Mouse (Mus musculus) midbrain, embryonic 16.5 days (tissue): Measurements from ENCODE around the gene Havcr1. TPM values are rescaled to one million over a fixed set of nuclear protein-coding genes. Genes with fewer than 3 reads are reported as not detected.
"Not testable (repeated sequence)": the region's sequence is repeated elsewhere in the genome, so short reads cannot be mapped to it uniquely, and the experiment has no call there.

ENCODE experiments used
- ATAC-seq: fragments of 200-750 bp; cut with Nextera tagmentation; 2 replicates; pipeline ENCODE4 v1.8.0; 2017; ENCODE audit warnings: moderate TSS enrichment
- H3K27ac ChIP-seq: fragments of 300-500 bp; sonication (generic); 2 replicates; pipeline ENCODE4 v1.5.1; 2014; ENCODE audit warnings: mild to moderate bottlenecking, low read length, mixed read lengths
- H3K27me3 ChIP-seq: fragments of 300-500 bp; sonication (generic); 2 replicates; pipeline ENCODE4 v1.6.1; 2014; ENCODE audit warnings: low read depth, low read length, mixed read lengths; ENCODE audit not compliant: control insufficient read depth, insufficient read depth
- H3K36me3 ChIP-seq: fragments of 300-500 bp; sonication (generic); 2 replicates; pipeline ENCODE4 v1.6.1; 2014; ENCODE audit warnings: mild to moderate bottlenecking, low read length, moderate library complexity, mixed read lengths; ENCODE audit not compliant: control insufficient read depth, insufficient read depth
- H3K4me1 ChIP-seq: fragments of 300-500 bp; sonication (generic); 2 replicates; pipeline ENCODE4 v1.6.1; 2014; ENCODE audit warnings: mild to moderate bottlenecking, low read length, mixed read lengths; ENCODE audit not compliant: control insufficient read depth, insufficient read depth
- H3K4me2 ChIP-seq: fragments of 300-500 bp; sonication (generic); 2 replicates; pipeline ENCODE4 v1.6.1; 2014; ENCODE audit warnings: mild to moderate bottlenecking, low read length, mixed read lengths
- H3K4me3 ChIP-seq: fragments of 300-500 bp; sonication (generic); 2 replicates; pipeline ENCODE4 v1.5.1; 2014; ENCODE audit warnings: low read depth, mild to moderate bottlenecking, low read length, moderate library complexity, mixed read lengths
- H3K9ac ChIP-seq: fragments of 300-500 bp; sonication (generic); 2 replicates; pipeline ENCODE4 v1.6.1; 2014; ENCODE audit warnings: low read depth, low read length, mixed read lengths
- H3K9me3 ChIP-seq: fragments of 300-500 bp; sonication (generic); replicated peaks from 2 replicates; pipeline ENCODE4 v1.6.1; 2014; ENCODE audit warnings: mild to moderate bottlenecking, low read length, mixed read lengths; ENCODE audit not compliant: control insufficient read depth, poor library complexity, severe bottlenecking
- WGBS: fragments of 180-500 bp; shearing (Covaris S2); extraction: QIAGEN DNeasy Blood & Tissue Kit; methylation state at CpG from one replicate; pipeline ENCODE4 v1.1.7; 2014; 5-methylcytosine and 5-hydroxymethylcytosine counted together
- polyA plus RNA-seq: library from polyadenylated mRNA; unstranded; fragments of >200 nt; fragmentation: Nextera tagmentation; extraction: Ambion mirVana; gene quantifications from 2 replicates; pipeline ENCODE4 v1.2.1, GENCODE M21; 2015

Gene Havcr1
- not detected in 2 replicates for polyA plus RNA-seq

GRCm38 (mm10) chr11:46735076-46735475, at the start of gene Havcr1:
TSS of gene Havcr1 (plus strand) at chr11:46735080.
- ATAC-seq, H3K4me2 ChIP-seq, H3K4me1 ChIP-seq, H3K27me3 ChIP-seq, H3K9ac ChIP-seq, H3K36me3 ChIP-seq, H3K27ac ChIP-seq, H3K4me3 ChIP-seq, H3K9me3 ChIP-seq: not testable (repeated sequence)
- 100% methylated on average over 1 of the region's 1 CpGs for WGBS

GRCm38 (mm10) chr11:46690136-46690535, 44.7 kb upstream of the Havcr1 start:
- Histone ChIP-seq H3K27ac (no peak overlapping the region), H3K4me2 (no peak overlapping the region), H3K9me3 (no peaks in the 10 kb centered on the region), H3K4me3 (no peak overlapping the region), H3K36me3 (no peaks in the 10 kb centered on the region), H3K9ac (no peak overlapping the region), H3K27me3 (no peaks in the 10 kb centered on the region), H3K4me1 (no peaks in the 10 kb centered on the region)
- ATAC-seq = no peak
- WGBS = 86% methylated on average over 2 of the region's 2 CpGs

GRCm38 (mm10) chr11:46695849-46696248, 39.0 kb upstream of the Havcr1 start:
- H3K4me3 ChIP-seq, H3K9ac ChIP-seq, H3K27me3 ChIP-seq, H3K27ac ChIP-seq, H3K4me1 ChIP-seq, H3K4me2 ChIP-seq, H3K36me3 ChIP-seq, H3K9me3 ChIP-seq, ATAC-seq: not testable (repeated sequence)
- WGBS = 87% methylated on average over 2 of the region's 2 CpGs

- H3K9me3 ChIP-seq = no peaks in the 10 kb centered on the region
- no peak overlapping the region for H3K27ac ChIP-seq
- H3K9ac ChIP-seq = no peak overlapping the region
- H3K27me3 ChIP-seq = no peaks in the 10 kb centered on the region
- H3K4me3 ChIP-seq = no peak overlapping the region
- 82% methylated on average over 5 of the region's 5 CpGs for WGBS
- no peaks in the 10 kb centered on the region for H3K4me1 ChIP-seq
- H3K36me3 ChIP-seq = no peaks in the 10 kb centered on the region
- no peak for ATAC-seq
- H3K4me2 ChIP-seq = no peak overlapping the region
Measured at GRCm38 (mm10) chr11:46697433-46698277, 37.2 kb upstream of the Havcr1 start.

GRCm38 (mm10) chr11:46698278-46698655, 36.6 kb upstream of the Havcr1 start:
- 93% methylated on average over 6 of the region's 6 CpGs for WGBS
- no peak for ATAC-seq

GRCm38 (mm10) chr11:46698830-46699229, 36.0 kb upstream of the Havcr1 start:
- 90% methylated on average over 5 of the region's 5 CpGs for WGBS
- Histone ChIP-seq H3K36me3 (no peaks in the 10 kb centered on the region), H3K27ac (no peak overlapping the region), H3K4me2 (no peak overlapping the region), H3K27me3 (no peaks in the 10 kb centered on the region), H3K4me3 (no peak overlapping the region), H3K4me1 (no peaks in the 10 kb centered on the region), H3K9me3 (no peaks in the 10 kb centered on the region), H3K9ac (no peak overlapping the region)
- no peak for ATAC-seq

More at GRCm38 (mm10) chr11:46698278-46698655, 36.6 kb upstream of the Havcr1 start:
- Histone ChIP-seq H3K27me3 (no peaks in the 10 kb centered on the region), H3K36me3 (no peaks in the 10 kb centered on the region), H3K27ac (no peak overlapping the region), H3K4me3 (no peak overlapping the region), H3K9ac (no peak overlapping the region), H3K4me2 (no peak overlapping the region), H3K9me3 (no peaks in the 10 kb centered on the region), H3K4me1 (no peaks in the 10 kb centered on the region)

- H3K9ac ChIP-seq = no peak within 1 kb of the TSS
- 87% methylated on average over 6 of the region's 6 CpGs for WGBS
- H3K27me3 ChIP-seq = no peaks in the 10 kb centered on the region
- H3K36me3 ChIP-seq = no peaks in the 10 kb centered on the region
- H3K4me1 ChIP-seq = no peaks in the 10 kb centered on the region
- no peak within 1 kb of the TSS for H3K27ac ChIP-seq
- no peak for ATAC-seq
- no peak within 1 kb of the TSS for H3K4me3 ChIP-seq
- no peak within 1 kb of the TSS for H3K4me2 ChIP-seq
- no peaks in the 10 kb centered on the region for H3K9me3 ChIP-seq
Measured at GRCm38 (mm10) chr11:46706664-46707356, 28.1 kb upstream of the Havcr1 start, which contains the start of gene Timd2. TSS of gene Timd2 (minus strand) at chr11:46707061.

GRCm38 (mm10) chr11:46731541-46732070, 3.3 kb upstream of the Havcr1 start:
- no peak for ATAC-seq
- H3K4me2 ChIP-seq = no peak overlapping the region
- 85% methylated on average over 11 of the region's 11 CpGs for WGBS

More at GRCm38 (mm10) chr11:46731541-46732070, 3.3 kb upstream of the Havcr1 start:
- no peak overlapping the region for H3K4me3 ChIP-seq
- no peaks in the 10 kb centered on the region for H3K9me3 ChIP-seq
- no peak overlapping the region for H3K27ac ChIP-seq
- no peaks in the 10 kb centered on the region for H3K27me3 ChIP-seq
- H3K4me1 ChIP-seq = no peaks in the 10 kb centered on the region
- no peaks in the 10 kb centered on the region for H3K36me3 ChIP-seq
- H3K9ac ChIP-seq = no peak overlapping the region
